Mouse (Mus musculus): ENCODE data around the gene Clic6.

DNA sequence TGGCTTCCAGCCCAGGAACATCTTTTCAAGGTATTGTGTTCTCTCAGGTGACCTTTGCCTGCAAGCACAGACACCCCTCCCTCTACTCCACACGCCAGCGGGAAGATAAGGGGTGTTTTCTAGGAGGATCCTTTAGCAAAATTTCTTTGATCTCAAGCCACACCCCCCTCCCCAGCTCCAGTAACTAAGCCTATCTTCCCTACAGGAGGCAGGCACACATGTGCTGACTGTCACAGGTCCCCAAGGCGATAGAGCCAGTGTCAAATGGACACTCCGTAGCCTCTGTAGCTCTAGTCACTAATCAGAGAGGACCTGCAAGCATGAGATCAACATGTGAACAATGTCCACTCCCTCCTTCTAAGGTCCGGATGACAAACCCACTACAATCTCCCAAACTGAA, 80.6 kb downstream of the Clic6 start:
- TF ChIP-seq CTCF (conservative IDR thresholded peaks at IDR 0.05 in 1 of 2, IDR thresholded peaks at IDR 0.05 in 1 of 2; ENCODE audit: low read depth in 2 of 2, low read length in 2 of 2) (no peak), USF1 (IDR thresholded peaks at IDR 0.05; ENCODE audit: low read depth, low read length) (no peak), ZKSCAN1 (IDR thresholded peaks at IDR 0.05; ENCODE audit: borderline replicate concordance, low read depth, low read length) (no peak), EP300 (IDR thresholded peaks at IDR 0.05; ENCODE audit: low read length) (no peak), POLR2A (IDR thresholded peaks at IDR 0.05; ENCODE audit: low read depth, low read length) (no peak), MAFK (IDR thresholded peaks at IDR 0.05; ENCODE audit: insufficient replicate concordance, low read length) (no peak), MAX (IDR thresholded peaks at IDR 0.05; ENCODE audit: low read length) (no peak), ZMIZ1 (IDR thresholded peaks at IDR 0.05; ENCODE audit: low read depth, low read length) (no peak), CHD1 (IDR thresholded peaks at IDR 0.05; ENCODE audit: low read depth, low read length) (no peak), SMC3 (IDR thresholded peaks at IDR 0.05; ENCODE audit: low read depth, low read length) (no peak), POLR2AphosphoS2 (IDR thresholded peaks at IDR 0.05; ENCODE audit: low read depth, low read length) (no peak), ZNF384 (IDR thresholded peaks at IDR 0.05; ENCODE audit: low read depth, low read length) (no peak), ETS1 (conservative IDR thresholded peaks at IDR 0.05; ENCODE audit: low read depth, low read length) (no peak)
